Mouse (Mus musculus): ENCODE data around the gene Zbtb22. TPM values are rescaled to one million over a fixed set of nuclear protein-coding genes. Genes with fewer than 3 reads are reported as not detected.
A peak's percentile ranks its signal among the peaks of the same experiment; 100 is the strongest.
"Not testable (repeated sequence)": the region's sequence is repeated elsewhere in the genome, so short reads cannot be mapped to it uniquely, and the experiment has no call there.

Zbtb22 gene
- polyA plus RNA-seq, 1 experiment from 2014 or later, result 15.5 TPM

DNA sequence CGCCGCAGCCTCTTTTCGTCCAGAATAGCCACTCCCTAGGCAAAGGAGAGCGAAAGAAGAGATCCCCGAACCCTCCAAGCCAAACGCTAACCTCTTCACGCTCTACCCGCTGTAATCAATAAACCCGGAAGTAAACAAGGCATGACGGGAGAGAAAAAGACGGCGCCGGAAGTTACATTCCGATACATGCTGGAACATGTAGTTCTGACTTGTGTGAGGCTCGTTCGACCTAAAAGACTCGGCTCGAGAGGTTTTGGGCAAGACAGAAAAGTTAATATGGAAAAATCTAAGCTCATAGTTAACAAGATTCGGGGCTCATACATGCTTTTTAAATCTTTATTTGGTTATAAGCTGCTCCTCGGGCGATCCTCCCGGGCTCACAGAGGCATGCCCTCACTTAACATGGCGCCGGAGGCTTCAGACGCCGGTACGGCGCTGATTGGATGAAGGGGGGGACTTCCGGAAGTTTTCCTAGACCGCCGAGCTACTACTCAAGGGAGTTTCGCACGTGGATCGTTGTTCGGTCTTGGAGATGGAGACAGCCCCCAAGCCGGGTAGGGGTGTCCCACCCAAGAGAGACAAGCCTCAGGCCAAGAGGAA is 24.6 kb downstream of the Zbtb22 start, which contains the start of the genes Pfdn6 and Wdr46:
Gene Pfdn6 (minus strand): TSS at position 138 of the 600 bp plus-strand sequence.
Gene Wdr46 (plus strand): TSS at position 455 of the 600 bp plus-strand sequence.
- under 1% methylated on average over 36 of the region's 36 CpGs for WGBS
- H3K4me1 ChIP-seq, result peaks cover 23% of the 10 kb centered on the region
- peak; percentile 84 for ATAC-seq (ENCODE audit: insufficient number of reproducible peaks, low FRiP score, low TSS enrichment, low read depth)
- peak within 1 kb of the TSS; percentile 72 for H3K4me3 ChIP-seq
- H3K27ac ChIP-seq, result peak within 1 kb of the TSS; percentile 74
- no peaks in the 10 kb centered on the region for H3K9me3 ChIP-seq
- peak within 1 kb of the TSS; percentile 93 for H3K4me2 ChIP-seq
- peaks cover 53% of the 10 kb centered on the region for H3K36me3 ChIP-seq
- H3K27me3 ChIP-seq, result no peaks in the 10 kb centered on the region
- H3K9ac ChIP-seq, result peak within 1 kb of the TSS; percentile 79

DNA sequence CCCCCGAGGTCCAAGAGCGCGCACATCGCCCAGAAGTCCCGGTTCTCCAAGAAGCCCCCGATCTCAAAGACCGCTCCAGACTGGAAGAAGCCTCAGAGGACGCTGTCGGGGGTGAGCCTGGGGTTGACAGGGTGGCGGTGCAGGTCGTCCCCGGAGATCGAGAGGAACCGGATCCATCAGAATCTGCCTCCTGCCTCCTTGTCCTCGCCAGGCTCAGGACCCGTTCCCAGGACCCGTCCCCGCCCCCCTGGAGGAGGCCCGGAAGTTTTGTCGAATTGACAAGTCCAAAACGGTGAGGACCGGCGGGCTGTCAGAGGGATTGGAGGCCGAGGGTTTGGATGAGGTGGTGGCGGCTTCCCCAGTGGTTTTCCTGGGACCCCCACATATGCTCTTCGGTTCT is 25.3 kb downstream of the Zbtb22 start:
- H3K27me3 ChIP-seq, result no peaks in the 10 kb centered on the region
- peak overlapping the region; percentile 72 for H3K4me3 ChIP-seq
- H3K27ac ChIP-seq, result no peak overlapping the region
- H3K36me3 ChIP-seq, result peaks cover 52% of the 10 kb centered on the region
- no peak for ATAC-seq (ENCODE audit: insufficient number of reproducible peaks, low FRiP score, low TSS enrichment, low read depth)
- H3K9ac ChIP-seq, result peak overlapping the region; percentile 79
- peaks cover 23% of the 10 kb centered on the region for H3K4me1 ChIP-seq
- H3K4me2 ChIP-seq, result peak overlapping the region; percentile 93
- H3K9me3 ChIP-seq, result no peaks in the 10 kb centered on the region
- 2% methylated on average over 26 of the region's 26 CpGs for WGBS

DNA sequence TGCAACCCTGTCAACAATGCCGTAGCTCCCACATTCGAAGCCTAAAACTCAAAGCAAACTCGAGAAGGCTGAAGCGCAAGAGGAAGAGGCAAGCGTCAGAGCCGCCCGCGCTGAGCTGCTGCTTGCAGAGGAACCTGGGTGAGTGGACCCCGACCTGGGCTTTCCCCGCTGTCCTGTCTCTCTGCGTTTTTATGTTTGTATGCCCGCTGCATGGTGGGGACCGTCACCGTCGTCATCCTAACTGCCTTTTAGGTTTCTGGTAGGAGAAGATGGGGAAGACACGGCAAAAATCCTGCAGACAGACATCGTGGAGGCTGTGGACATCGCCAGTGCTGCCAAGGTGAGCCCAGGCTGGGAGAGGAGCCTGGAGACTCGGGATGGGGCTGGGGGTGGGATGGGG is 25.7 kb downstream of the Zbtb22 start:
- Histone ChIP-seq H3K9ac (peak overlapping the region; percentile 79), H3K4me3 (peak overlapping the region; percentile 72), H3K36me3 (peaks cover 54% of the 10 kb centered on the region), H3K4me2 (peak overlapping the region; percentile 93), H3K27me3 (no peaks in the 10 kb centered on the region), H3K4me1 (peaks cover 23% of the 10 kb centered on the region), H3K27ac (no peak overlapping the region), H3K9me3 (no peaks in the 10 kb centered on the region)
- 53% methylated on average over 19 of the region's 19 CpGs for WGBS
- ATAC-seq (ENCODE audit: insufficient number of reproducible peaks, low FRiP score, low TSS enrichment, low read depth), result no peak

DNA sequence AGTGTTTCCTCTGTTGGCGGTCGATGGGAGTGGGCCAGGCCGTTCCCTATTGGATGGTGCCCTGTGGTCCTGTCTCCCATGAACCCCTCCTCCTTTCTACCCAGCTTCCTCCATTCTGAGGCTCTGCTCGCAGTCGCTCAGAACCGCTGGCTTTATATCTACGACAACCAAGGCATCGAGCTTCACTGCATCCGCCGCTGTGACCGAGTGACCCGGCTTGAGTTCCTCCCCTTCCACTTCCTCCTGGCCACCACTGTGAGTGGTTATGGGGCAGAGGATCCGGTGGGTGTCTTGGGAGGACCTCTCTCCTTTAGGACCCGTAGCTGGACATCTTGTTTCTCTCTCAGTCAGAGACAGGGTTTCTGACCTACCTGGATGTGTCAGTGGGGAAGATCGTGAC is 27.8 kb downstream of the Zbtb22 start:
- ATAC-seq (ENCODE audit: insufficient number of reproducible peaks, low FRiP score, low TSS enrichment, low read depth), result no peak
- H3K27me3 ChIP-seq, result no peaks in the 10 kb centered on the region
- H3K36me3 ChIP-seq, result peaks cover 55% of the 10 kb centered on the region
- H3K4me3 ChIP-seq, result no peak overlapping the region
- WGBS, result 94% methylated on average over 15 of the region's 15 CpGs
- H3K4me2 ChIP-seq, result no peak overlapping the region
- no peak overlapping the region for H3K27ac ChIP-seq
- peaks cover 27% of the 10 kb centered on the region for H3K4me1 ChIP-seq
- H3K9me3 ChIP-seq, result no peaks in the 10 kb centered on the region
- no peak overlapping the region for H3K9ac ChIP-seq

DNA sequence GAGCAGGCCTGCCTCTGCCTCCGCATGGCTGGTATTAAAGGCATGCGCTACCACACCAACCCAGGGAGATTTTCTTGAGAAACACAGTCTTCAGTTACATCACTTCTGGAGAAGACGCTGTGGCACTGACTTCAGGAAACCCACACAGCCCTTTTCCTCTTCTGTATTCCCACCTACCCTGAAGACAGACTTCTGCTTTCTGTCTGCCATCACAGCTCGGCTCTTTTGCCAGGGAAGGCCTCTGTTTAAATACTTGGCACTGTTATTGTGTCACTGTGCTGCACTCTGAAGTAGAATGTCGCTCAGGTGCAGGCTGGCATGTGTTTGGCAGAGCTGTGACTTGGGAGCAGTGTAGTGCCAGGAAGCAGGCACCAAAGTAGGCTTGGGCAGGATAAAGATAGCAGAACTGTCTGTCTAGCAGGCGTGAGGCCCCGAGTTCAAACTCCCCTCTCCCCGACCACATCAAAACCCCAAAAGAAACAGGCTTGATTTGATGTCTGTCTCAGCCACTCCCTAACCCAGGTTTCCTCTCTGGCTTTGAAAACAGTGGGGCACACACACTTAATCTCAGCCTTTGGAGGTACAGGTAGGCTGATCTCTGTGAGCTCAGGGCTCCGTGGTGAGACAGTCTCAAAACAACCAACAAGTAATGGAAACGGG is 31.9 kb downstream of the Zbtb22 start:
- Histone ChIP-seq H3K36me3 (peaks cover 77% of the 10 kb centered on the region), H3K9me3 (no peaks in the 10 kb centered on the region), H3K4me2 (no peak overlapping the region), H3K9ac (no peak overlapping the region), H3K27ac (no peak overlapping the region), H3K4me1 (peaks cover 40% of the 10 kb centered on the region), H3K27me3 (no peaks in the 10 kb centered on the region), H3K4me3 (no peak overlapping the region)
- no peak for ATAC-seq (ENCODE audit: insufficient number of reproducible peaks, low FRiP score, low TSS enrichment, low read depth)
- WGBS, result 87% methylated on average over 10 of the region's 10 CpGs

DNA sequence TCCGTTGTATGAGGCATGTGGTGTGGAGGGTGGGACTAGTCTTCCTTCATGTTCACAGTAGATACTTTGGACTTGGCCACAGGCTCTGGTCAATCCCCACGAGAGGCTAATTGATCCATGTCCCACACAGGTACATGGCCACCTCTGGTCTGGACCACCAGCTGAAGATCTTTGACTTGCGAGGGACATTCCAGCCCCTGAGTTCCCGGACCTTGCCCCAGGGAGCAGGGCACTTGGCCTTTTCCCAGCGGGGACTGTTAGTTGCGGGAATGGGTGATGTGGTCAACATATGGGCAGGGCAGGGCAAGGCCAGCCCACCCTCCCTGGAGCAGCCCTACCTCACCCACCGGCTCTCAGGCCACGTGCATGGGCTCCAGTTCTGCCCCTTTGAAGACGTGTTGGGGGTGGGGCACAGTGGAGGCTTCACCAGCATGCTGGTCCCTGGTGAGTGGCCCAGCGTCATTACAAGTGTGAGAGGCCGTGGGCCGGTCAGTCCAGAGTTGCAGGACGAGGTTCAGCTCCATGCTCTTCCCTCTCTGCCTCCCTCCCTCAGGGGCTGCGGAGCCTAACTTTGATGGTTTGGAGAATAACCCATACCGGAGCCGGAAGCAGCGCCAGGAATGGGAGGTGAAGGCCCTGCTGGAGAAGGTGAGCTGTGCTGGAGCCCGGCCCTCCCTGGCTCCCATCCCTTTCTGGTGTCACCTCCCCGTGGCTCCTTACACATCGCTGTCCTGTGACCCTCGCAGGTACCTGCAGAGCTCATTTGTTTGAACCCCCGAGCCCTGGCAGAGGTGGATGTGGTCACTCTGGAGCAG is 32.6 kb downstream of the Zbtb22 start:
- 82% methylated on average over 22 of the region's 22 CpGs for WGBS
- no peak overlapping the region for H3K9ac ChIP-seq
- no peak overlapping the region for H3K27ac ChIP-seq
- peaks cover 79% of the 10 kb centered on the region for H3K36me3 ChIP-seq
- H3K4me1 ChIP-seq, result peaks cover 47% of the 10 kb centered on the region
- H3K4me2 ChIP-seq, result no peak overlapping the region
- no peak for ATAC-seq (ENCODE audit: insufficient number of reproducible peaks, low FRiP score, low TSS enrichment, low read depth)
- H3K27me3 ChIP-seq, result no peaks in the 10 kb centered on the region
- no peak overlapping the region for H3K4me3 ChIP-seq
- no peaks in the 10 kb centered on the region for H3K9me3 ChIP-seq

DNA sequence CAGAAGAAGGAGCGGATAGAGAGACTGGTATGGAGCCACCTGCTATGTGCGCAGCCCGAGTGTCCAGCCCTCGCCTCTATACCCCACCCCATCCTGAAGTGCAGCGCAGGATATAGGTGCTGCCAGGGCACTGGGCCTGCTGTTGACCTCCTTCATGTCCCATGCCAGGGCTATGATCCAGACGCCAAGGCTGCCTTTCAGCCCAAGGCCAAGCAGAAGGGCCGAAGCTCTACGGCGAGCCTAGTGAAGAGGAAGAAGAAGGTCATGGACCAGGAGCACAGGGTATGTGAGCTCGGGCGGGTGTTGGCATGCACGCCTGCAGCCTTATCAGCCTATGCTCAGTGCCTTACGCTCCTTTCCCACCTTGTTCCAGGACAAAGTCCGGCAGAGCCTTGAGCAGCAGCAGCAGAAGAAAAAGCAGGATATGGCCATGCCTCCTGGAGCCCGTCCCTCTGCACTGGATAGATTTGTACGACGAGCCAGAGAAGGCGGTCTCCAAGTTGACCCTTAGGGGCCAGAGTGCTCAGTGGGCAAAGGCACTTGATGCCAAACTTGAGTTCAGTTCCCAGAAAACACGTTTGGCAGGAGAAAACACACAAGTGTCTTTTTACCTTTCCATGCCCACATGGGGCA is 33.3 kb downstream of the Zbtb22 start:
- ATAC-seq (ENCODE audit: insufficient number of reproducible peaks, low FRiP score, low TSS enrichment, low read depth), result no peak
- Histone ChIP-seq H3K9me3 (no peaks in the 10 kb centered on the region), H3K36me3 (peaks cover 80% of the 10 kb centered on the region), H3K27me3 (no peaks in the 10 kb centered on the region), H3K27ac (no peak overlapping the region), H3K4me2 (no peak overlapping the region), H3K4me3 (no peak overlapping the region), H3K4me1 (peaks cover 54% of the 10 kb centered on the region), H3K9ac (no peak overlapping the region)
- WGBS, result 89% methylated on average over 19 of the region's 19 CpGs

DNA sequence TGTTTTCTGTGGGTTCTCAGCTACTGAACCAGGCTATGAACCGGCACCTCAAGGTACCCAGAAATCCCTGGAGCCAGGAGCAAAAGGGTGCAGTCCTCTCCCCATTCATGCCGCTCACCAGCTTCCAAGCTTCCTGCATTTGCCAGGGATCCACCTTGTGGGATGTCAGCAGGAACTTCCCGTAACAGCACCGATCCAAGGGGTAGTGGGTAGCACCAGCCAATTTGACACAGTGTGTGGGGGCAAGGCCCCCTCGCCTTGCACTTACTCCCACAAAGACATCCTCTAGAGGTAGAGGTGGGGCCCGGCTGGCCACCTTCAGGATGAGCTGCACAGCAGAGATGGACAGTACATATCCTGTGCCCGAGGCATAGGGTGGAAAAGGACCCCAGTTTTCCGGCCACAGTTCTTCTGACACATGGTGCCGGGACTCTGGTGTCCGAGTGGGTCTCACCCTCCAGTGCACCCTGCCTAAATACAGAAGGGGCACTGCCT is 34.5 kb downstream of the Zbtb22 start:
- Histone ChIP-seq H3K9ac (0 out of 2 replicates have a peak overlapping the region, but pooled peaks have one; percentile 54), H3K4me1 (peaks cover 62% of the 10 kb centered on the region)
- 75% methylated on average over 10 of the region's 10 CpGs for WGBS

DNA sequence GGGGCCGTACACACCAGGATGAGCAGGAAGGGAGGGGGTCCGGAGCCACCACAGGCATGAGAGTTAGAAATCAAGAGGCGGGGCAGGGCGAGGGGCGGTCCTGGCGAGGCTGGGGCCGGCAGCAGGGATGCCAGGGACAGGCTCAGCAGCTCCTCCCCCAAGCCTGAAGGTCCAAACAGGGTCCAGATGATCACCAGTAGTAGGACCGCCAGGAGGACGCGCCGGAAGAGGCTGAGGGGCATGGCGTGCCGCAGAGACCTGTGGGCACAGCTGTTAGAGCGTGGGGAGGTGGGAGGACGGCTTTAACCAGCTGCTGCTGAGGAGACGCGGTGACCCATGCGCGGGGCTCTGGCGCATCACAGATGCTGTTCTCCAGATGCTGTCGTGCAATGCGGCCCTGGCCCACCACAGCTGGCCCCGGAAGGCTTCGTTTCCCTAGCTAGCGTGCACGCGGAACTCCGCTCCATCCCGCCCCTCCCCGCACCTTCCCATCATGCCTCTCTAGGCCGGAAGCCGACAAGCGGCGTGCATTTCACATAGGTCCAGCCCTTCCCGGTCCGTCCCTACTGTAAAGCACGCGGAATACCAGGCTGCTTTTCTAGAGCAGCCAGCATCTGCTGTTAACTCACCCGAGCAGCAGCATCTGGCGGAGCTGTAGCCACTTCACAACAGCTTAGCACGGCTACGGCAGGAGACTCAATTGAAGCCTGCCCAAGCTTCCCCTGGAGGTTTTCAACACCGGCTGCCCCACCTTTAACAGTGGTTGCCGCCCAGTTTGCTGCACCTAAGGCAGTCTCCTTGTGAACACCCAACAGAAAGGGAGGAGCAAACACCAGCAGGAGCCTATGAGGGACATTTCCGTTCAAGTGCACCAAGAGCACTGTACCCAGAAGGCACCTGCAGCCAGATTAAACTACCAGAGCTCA is 35.6 kb downstream of the Zbtb22 start, which contains the start of gene B3galt4:
Gene B3galt4 (minus strand): TSS at position 468 of the 926 bp plus-strand sequence.
- no peaks in the 10 kb centered on the region for H3K27me3 ChIP-seq
- H3K9me3 ChIP-seq, result no peaks in the 10 kb centered on the region
- peak within 1 kb of the TSS; percentile 92 for H3K27ac ChIP-seq
- H3K4me3 ChIP-seq, result peak within 1 kb of the TSS; percentile 51
- ATAC-seq (ENCODE audit: insufficient number of reproducible peaks, low FRiP score, low TSS enrichment, low read depth), result peak; percentile 80
- peak within 1 kb of the TSS; percentile 89 for H3K4me2 ChIP-seq
- peaks cover 62% of the 10 kb centered on the region for H3K4me1 ChIP-seq
- H3K36me3 ChIP-seq, result peaks cover 61% of the 10 kb centered on the region
- under 1% methylated on average over 45 of the region's 45 CpGs for WGBS
- H3K9ac ChIP-seq, result peak within 1 kb of the TSS; percentile 54

More for the DNA sequence above, 34.5 kb downstream of the Zbtb22 start:
- Histone ChIP-seq H3K27ac (peak overlapping the region; percentile 92), H3K9me3 (no peaks in the 10 kb centered on the region), H3K4me3 (peak overlapping the region; percentile 51), H3K36me3 (peaks cover 71% of the 10 kb centered on the region), H3K4me2 (peak overlapping the region; percentile 89), H3K27me3 (no peaks in the 10 kb centered on the region)
- ATAC-seq (ENCODE audit: insufficient number of reproducible peaks, low FRiP score, low TSS enrichment, low read depth), result no peak

DNA sequence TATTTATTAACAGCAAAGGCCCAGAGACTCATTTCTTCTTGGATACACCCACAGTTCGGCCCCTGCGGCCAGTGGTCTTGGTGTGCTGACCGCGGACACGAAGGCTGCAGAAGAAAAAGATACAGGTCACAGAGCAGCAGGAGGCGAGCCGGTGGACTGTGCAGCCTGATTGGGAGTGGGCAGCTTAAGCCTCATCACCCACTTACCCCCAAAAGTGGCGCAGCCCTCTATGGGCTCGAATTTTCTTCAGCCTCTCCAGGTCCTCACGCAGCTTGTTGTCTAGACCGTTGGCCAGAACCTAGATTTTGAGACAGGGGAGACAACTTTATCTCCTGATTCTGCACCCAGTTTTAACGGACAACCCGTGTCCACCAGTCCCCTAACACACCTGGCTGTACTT is 36.3 kb downstream of the Zbtb22 start:
- not testable (repeated sequence) for H3K27me3 ChIP-seq; H3K9ac ChIP-seq; H3K9me3 ChIP-seq; ATAC-seq (ENCODE audit: insufficient number of reproducible peaks, low FRiP score, low TSS enrichment, low read depth)
- Histone ChIP-seq H3K36me3 (peaks cover 55% of the 10 kb centered on the region), H3K4me2 (peak overlapping the region; percentile 89), H3K4me3 (peak overlapping the region; percentile 51), H3K4me1 (peaks cover 67% of the 10 kb centered on the region), H3K27ac (peak overlapping the region; percentile 92)
- WGBS, result 76% methylated on average over 13 of the region's 13 CpGs
